Mouse (Mus musculus) G1E (cell line): ENCODE results near the gene Zc3hav1. TPM values are rescaled to one million over a fixed set of nuclear protein-coding genes. Genes with fewer than 3 reads are reported as not detected.

Experiments
- ATAC-seq: 2 replicates; pipeline ENCODE4 v1.8.0; 2016; ENCODE audit warnings: mild to moderate bottlenecking; ENCODE audit not compliant: insufficient number of reproducible peaks, poor library complexity, low FRiP score, severe bottlenecking; ENCODE audit errors: extremely low read depth
- DNase-seq: peaks from one replicate; pipeline ENCODE4 v3.0.0; 2012; ENCODE audit warnings: low spot score
- H3K27me3 ChIP-seq: 2 replicates; pipeline ENCODE4 v1.6.1; 2012; ENCODE audit warnings: mild to moderate bottlenecking, low read length, inconsistent platforms; ENCODE audit not compliant: insufficient read depth
- H3K36me3 ChIP-seq: replicated peaks from 2 replicates; pipeline ENCODE3; 2012; ENCODE audit warnings: mild to moderate bottlenecking, inconsistent platforms
- H3K4me1 ChIP-seq: 2 replicates; pipeline ENCODE4 v1.6.1; 2012; ENCODE audit warnings: low read depth, low read length, inconsistent platforms, mixed read lengths; ENCODE audit not compliant: insufficient read depth
- H3K4me3 ChIP-seq: 2 replicates; pipeline ENCODE4 v1.5.1; 2012; ENCODE audit warnings: low read depth, mild to moderate bottlenecking, inconsistent platforms, low read length, moderate library complexity, mixed read lengths
- H3K9me3 ChIP-seq: replicated peaks from 2 replicates; pipeline ENCODE4 v1.6.1; 2012; ENCODE audit warnings: inconsistent platforms
- CTCF ChIP-seq: IDR thresholded peaks from 2 replicates; pipeline ENCODE4 v1.5.1; 2012; ENCODE audit warnings: low read depth, low read length, inconsistent platforms, mixed read lengths
- GATA1 ChIP-seq: IDR thresholded peaks from 2 replicates; pipeline ENCODE4 v1.6.1; 2012; ENCODE audit warnings: borderline replicate concordance, low read length, inconsistent platforms, mixed read lengths
- GATA2 ChIP-seq: IDR thresholded peaks from 2 replicates; pipeline ENCODE4 v1.6.1; 2012; ENCODE audit warnings: low read depth, low read length, inconsistent platforms, borderline replicate concordance
- POLR2AphosphoS5 ChIP-seq: IDR thresholded peaks from 2 replicates; pipeline ENCODE4 v1.6.1; 2012; ENCODE audit warnings: low read depth, low read length, inconsistent platforms; ENCODE audit not compliant: insufficient replicate concordance
- TAL1 ChIP-seq: conservative IDR thresholded peaks from 2 replicates; pipeline ENCODE4 v1.6.1; 2012; ENCODE audit warnings: low read depth, low read length, inconsistent platforms, mixed read lengths
- polyA plus RNA-seq: library from polyadenylated mRNA; stranded (reverse); fragments of >175 nt; gene quantifications from 2 replicates; pipeline ENCODE4 v1.2.3, GENCODE M21; 2012
- total RNA-seq, 2 experiments: library from RNA; stranded (forward) in 1 of 2; stranded (reverse) in 1 of 2; fragments of 200-1000 nt in 1 of 2; fragments of >200 nt in 1 of 2; fragmentation: Nextera tagmentation in 1 of 2; gene quantifications; 2 replicates each; pipeline ENCODE4 v1.2.3; 2014 to 2017

Zc3hav1 gene
- total and polyA plus RNA-seq, 3 experiments, result 45.8 to 217 (median 112) TPM

DNA sequence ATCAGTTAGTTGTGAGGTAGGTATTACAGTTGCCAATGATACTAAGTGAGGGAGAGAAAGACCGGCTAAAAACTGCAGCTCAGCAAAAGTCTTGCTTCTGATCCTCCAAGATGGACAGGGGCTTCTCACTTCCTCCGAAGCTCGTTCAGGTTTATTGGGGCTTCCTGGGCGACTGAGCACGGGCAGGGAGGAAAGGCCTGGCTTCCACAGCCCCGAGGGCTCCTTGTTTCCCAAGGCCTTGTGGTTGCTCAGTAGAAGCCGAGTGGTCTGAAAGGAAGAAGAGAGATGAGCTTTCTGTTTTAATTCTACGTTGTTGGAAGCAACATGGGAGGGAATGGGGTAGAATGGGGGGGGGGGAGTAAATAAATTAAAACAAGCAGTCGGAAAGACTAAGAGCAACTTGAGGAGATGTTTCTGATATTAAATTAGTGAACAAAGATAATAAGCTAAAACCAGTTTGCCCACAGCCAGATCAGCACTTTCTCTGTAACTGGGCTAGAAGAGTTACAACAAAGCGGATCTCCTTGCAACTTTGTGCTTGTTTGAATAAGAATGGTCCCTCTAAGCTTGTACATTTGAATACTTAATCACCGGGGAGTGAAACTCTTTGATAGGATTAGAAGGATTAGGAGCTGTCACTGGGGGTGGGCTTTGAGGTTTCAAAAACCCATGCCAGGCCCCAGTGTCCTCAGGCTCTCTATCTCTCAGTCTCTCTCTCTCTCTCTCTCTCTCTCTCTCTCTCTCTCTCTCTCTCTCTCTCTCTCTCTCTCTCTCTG, 61.3 kb downstream of the Zc3hav1 start:
- DNase-seq (no peak), ATAC-seq (no peak)
- H3K36me3 ChIP-seq, result peaks cover 90% of the 10 kb centered on the region
- TF ChIP-seq TAL1 (no peak), CTCF (no peak), GATA1 (no peak), GATA2 (no peak), POLR2AphosphoS5 (no peak)
- no peaks in the 10 kb centered on the region for H3K27me3 ChIP-seq
- no peaks in the 10 kb centered on the region for H3K9me3 ChIP-seq
- H3K4me1 ChIP-seq, result peaks cover 5% of the 10 kb centered on the region
- H3K4me3 ChIP-seq, result no peak overlapping the region

DNA sequence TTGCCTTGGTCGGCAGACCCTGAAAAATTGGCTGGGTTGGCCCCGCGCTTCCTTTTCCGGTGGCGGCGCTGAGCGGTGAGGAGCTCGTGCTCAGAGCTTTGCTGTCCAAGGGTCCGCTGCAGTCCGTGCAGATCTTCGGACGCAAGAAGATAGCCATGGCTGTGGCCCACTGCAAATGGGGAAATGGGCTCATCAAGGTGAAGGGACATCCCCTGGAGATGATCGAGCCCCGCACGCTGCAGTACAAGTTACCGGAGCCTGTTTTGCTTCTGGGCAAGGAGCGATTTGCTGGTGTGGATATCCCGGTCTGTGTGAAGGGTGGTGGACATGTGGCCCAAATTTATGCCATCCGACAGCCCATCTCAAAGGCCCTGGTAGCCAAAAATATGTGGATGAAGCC, 70.0 kb downstream of the Zc3hav1 start:
- H3K36me3 ChIP-seq, result peaks cover 41% of the 10 kb centered on the region
- TF ChIP-seq TAL1 (no peak), POLR2AphosphoS5 (no peak), GATA1 (no peak), GATA2 (no peak), CTCF (no peak)
- no peak for ATAC-seq

DNA sequence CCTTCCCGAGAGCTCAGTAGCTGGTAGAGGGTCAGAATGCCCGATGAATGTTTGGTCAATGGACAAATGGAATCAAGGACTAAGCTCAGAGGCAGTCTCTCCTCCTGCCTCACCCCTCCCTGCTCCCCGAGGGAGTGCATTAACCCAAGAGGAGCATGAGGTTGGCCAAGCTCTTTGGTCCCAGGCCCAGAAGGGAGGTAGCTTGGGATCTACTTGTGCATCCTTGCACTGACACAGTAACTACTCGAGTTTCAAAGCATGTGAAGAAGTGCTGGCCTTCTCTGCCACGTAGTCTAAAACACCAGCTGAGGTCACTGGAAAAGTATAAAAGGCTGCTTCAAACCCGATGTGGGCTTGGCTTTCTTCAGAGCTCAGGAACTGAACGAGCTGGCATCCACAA, 89.9 kb downstream of the Zc3hav1 start:
- DNase-seq (no peak), ATAC-seq (no peak)
- Histone ChIP-seq H3K4me1 (no peaks in the 10 kb centered on the region), H3K9me3 (no peaks in the 10 kb centered on the region), H3K27me3 (peaks cover 30% of the 10 kb centered on the region), H3K4me3 (no peak overlapping the region), H3K36me3 (no peaks in the 10 kb centered on the region)
- TF ChIP-seq POLR2AphosphoS5, result no peak
- no peak for TF ChIP-seq TAL1
- TF ChIP-seq GATA1, result no peak

More for the DNA sequence above, 70.0 kb downstream of the Zc3hav1 start:
- Histone ChIP-seq H3K27me3 (no peaks in the 10 kb centered on the region), H3K4me3 (no peak overlapping the region), H3K4me1 (no peaks in the 10 kb centered on the region), H3K9me3 (peaks cover 10% of the 10 kb centered on the region; the same call in 1 of the 2 replicates)
- no peak for DNase-seq

DNA sequence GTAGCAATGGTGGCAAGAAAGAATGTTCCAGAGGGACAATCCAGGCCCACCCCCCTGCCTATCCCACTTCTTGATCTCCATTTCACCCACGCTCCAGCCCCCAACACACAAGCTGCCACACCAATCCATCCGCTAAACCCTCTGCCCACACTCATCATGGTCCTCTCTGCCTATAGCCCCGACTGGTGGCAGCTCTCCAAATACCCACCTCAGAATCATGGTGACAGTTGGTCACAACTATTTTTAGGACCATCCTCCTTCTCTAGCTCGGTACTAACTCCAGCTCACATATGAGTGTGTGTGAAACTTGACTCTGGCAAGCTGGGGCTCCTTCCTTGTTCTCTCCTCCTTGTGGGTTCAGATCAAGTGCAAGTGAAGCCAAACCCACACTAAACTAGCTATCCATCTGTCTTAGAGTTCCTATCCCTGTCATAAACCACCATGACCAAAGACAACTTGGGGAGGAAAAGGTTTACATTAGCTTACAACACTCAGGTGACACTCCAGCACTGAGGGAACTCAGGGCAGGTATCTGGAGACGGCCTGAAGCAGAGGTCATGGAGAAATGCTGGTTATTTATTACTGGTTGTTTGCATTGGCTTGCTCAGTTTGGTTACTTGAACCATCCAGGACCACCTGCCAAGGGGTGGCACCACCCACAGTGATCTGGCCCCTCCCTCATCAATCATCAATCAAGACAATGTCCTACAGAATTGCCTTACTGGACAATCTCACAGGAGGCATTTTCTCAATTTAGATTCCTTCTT, 90.8 kb downstream of the Zc3hav1 start:
- TF ChIP-seq POLR2AphosphoS5, result no peak
- no peak for TF ChIP-seq CTCF
- Histone ChIP-seq H3K4me1 (no peaks in the 10 kb centered on the region), H3K36me3 (no peaks in the 10 kb centered on the region), H3K27me3 (peaks cover 30% of the 10 kb centered on the region), H3K9me3 (no peaks in the 10 kb centered on the region), H3K4me3 (no peak overlapping the region)
- DNase-seq, result no peak
- ATAC-seq, result no peak

DNA sequence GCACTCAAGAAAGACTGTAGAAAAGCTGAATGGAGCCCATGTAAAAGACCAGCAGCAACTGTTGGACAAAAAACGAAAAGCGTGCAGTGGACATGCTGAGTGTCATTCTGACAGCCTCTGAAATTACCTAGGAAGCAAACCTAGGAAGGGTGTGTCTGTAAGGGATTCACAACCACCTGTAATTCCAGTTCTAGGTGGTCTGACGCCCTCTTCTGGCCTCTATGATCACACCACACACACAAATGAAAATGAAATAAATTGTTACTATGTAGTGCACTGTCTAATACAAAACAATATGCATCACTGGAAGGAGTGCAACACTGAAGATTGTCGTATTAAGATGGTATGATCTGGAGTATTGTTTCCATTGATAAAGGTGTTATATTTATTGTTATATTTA, 92.5 kb downstream of the Zc3hav1 start:
- peaks cover 36% of the 10 kb centered on the region for H3K27me3 ChIP-seq
- H3K4me1 ChIP-seq, result peaks cover 3% of the 10 kb centered on the region; the same call in 1 of the 2 replicates
- no peak for ATAC-seq
- no peaks in the 10 kb centered on the region for H3K9me3 ChIP-seq
- no peak for TF ChIP-seq TAL1
- no peak for TF ChIP-seq GATA2
- no peak for TF ChIP-seq CTCF
- TF ChIP-seq GATA1, result no peak
- TF ChIP-seq POLR2AphosphoS5, result no peak
- no peak overlapping the region for H3K4me3 ChIP-seq
- H3K36me3 ChIP-seq, result no peaks in the 10 kb centered on the region
- no peak for DNase-seq

DNA sequence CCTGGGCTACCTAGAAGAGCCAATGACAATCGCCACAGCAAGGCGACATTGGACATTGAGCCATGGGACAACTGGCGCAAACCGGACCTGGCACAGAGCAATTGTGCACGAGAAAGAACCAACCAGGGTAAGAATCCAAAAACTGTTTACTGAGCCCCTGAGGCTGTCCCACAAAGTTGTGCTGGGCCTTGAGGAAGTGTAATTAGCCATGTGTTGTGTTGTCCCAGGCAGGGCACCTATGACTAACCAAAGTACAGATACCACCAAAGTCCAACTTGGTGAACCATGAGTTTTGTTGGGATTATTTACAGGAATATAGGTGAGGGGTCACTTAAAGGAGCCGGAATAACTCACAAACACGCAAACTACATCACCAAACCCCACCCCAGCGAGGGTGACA, 96.9 kb downstream of the Zc3hav1 start:
- TF ChIP-seq GATA2, result no peak
- no peak for TF ChIP-seq GATA1
- no peak for TF ChIP-seq CTCF
- TF ChIP-seq POLR2AphosphoS5, result no peak
- no peak for TF ChIP-seq TAL1
- H3K36me3 ChIP-seq, result no peaks in the 10 kb centered on the region
- peaks cover 50% of the 10 kb centered on the region for H3K27me3 ChIP-seq
- no peak for ATAC-seq
- DNase-seq, result no peak
- H3K4me1 ChIP-seq, result peaks cover 18% of the 10 kb centered on the region
- no peaks in the 10 kb centered on the region for H3K9me3 ChIP-seq
- H3K4me3 ChIP-seq, result no peak overlapping the region
